Mouse (Mus musculus) CD8-positive naive resting alpha-beta T cell, adult 2 months (primary cell): ENCODE measurements at regions not wholly inside any gene's neighbourhood (a gene's known extent, or its start where the extent isn't known, plus 50 kb on each side); places are given as distances from the start of the nearest gene placed in this dataset.

Source experiments
- DNase-seq, 2 experiments: peaks; one replicate each; pipeline ENCODE4 v3.0.0; 2022; ENCODE audit warnings: low read depth in 2 of 2, low spot score in 2 of 2

- DNase-seq: peak; percentile 55
Measured at GRCm38 (mm10) chr10:81996742-81997536, 51.0 kb upstream of the Zfp873 start.
